Mouse (Mus musculus) embryo, embryonic 11.5 days (tissue): Measurements from ENCODE around the gene Olfr1359.
"Not testable (repeated sequence)": the region's sequence is repeated elsewhere in the genome, so short reads cannot be mapped to it uniquely, and the experiment has no call there.

Experiments used
- DNase-seq: peaks from one replicate; pipeline ENCODE4 v3.0.0-alpha.2; 2012; ENCODE audit warnings: low read depth, low spot score

Olfr1359 gene

GRCm38 (mm10) chr13:21722993-21723836 lies 25.3 kb downstream of the Olfr1359 start:
- no peak for DNase-seq

GRCm38 (mm10) chr13:21727948-21728572 lies 30.1 kb downstream of the Olfr1359 start:
- no peak for DNase-seq

- no peak for DNase-seq
These were observed 31.6 kb downstream of the Olfr1359 start for GRCm38 (mm10) chr13:21729544-21729943.

- no peak for DNase-seq
These were observed 35.6 kb downstream of the Olfr1359 start for GRCm38 (mm10) chr13:21733466-21733865.

- peak; percentile 92 for DNase-seq
These were observed 36.3 kb downstream of the Olfr1359 start for GRCm38 (mm10) chr13:21734010-21734905.

- DNase-seq: peak; percentile 83
These were observed 37.2 kb downstream of the Olfr1359 start, which contains the start of gene Hist1h4j for GRCm38 (mm10) chr13:21734906-21735767. TSS of gene Hist1h4j (plus strand) at chr13:21735064.

- no peak for DNase-seq
These were observed 47.1 kb downstream of the Olfr1359 start for GRCm38 (mm10) chr13:21745006-21745405.

- peak; percentile 35 for DNase-seq
These were observed 51.7 kb downstream of the Olfr1359 start for GRCm38 (mm10) chr13:21749387-21750158.

- DNase-seq: peak; percentile 91
These were observed 52.5 kb downstream of the Olfr1359 start, which contains the start of gene Hist1h4k for GRCm38 (mm10) chr13:21750159-21751017. TSS of gene Hist1h4k (minus strand) at chr13:21750505.

GRCm38 (mm10) chr13:21751417-21751816 lies 53.5 kb downstream of the Olfr1359 start:
- DNase-seq: no peak

GRCm38 (mm10) chr13:21751827-21752226 lies 53.9 kb downstream of the Olfr1359 start:
- no peak for DNase-seq

GRCm38 (mm10) chr13:21752356-21752755 lies 54.4 kb downstream of the Olfr1359 start:
- peak; percentile 16 for DNase-seq

GRCm38 (mm10) chr13:21753051-21753523 lies 55.2 kb downstream of the Olfr1359 start:
- peak; percentile 32 for DNase-seq

GRCm38 (mm10) chr13:21753524-21754285 lies 55.8 kb downstream of the Olfr1359 start, which contains the start of the genes Hist1h2ak and Hist1h2bn:
TSS of gene Hist1h2ak (minus strand) at chr13:21753827.
TSS of gene Hist1h2bn (plus strand) at chr13:21754123.
- DNase-seq: peak; percentile 87

- not testable (repeated sequence) for DNase-seq
These were observed 56.5 kb downstream of the Olfr1359 start for GRCm38 (mm10) chr13:21754294-21755001.

GRCm38 (mm10) chr13:21755707-21756106 lies 57.8 kb downstream of the Olfr1359 start:
- DNase-seq: no peak
